Mouse (Mus musculus): ENCODE measurements around the gene Shf. TPM values are rescaled to one million over a fixed set of nuclear protein-coding genes. Genes with fewer than 3 reads are reported as not detected.

Gene Shf
- polyA plus RNA-seq, 1 experiment from 2014 or later: 17.5 TPM

DNA sequence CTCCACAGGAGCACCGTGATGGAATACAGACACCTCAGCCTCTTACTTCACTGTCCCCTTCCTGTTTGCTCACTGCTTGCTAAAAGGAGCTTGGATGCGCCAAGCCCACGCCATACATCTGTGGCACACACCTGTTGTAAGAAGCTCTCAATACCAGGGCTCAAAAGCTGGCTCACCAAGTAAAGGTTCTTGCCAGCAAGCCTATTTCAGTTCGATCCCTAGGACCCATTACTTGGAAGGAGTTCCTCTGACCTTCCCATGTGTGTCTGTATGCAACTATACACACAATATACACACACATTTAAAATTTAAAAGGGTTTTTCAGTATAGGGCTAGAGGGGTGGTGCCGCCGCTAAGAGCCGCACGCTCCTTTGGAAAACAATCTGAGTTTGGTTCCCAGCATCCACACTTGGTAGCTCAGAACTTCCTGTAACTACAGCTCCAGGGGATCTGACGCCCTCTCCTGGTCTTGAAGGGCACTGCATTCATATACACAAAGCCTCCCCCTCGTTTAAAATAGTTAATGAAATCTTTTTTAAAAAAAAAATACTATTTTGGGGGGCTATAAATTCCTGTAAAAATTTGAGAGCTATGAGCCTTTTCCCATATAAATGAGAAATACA lies 3.6 kb downstream of the Shf start:
- Histone ChIP-seq H3K36me3 (ENCODE audit: control insufficient read depth, insufficient read depth, low read length) (no peaks in the 10 kb centered on the region), H3K4me3 (ENCODE audit: low read depth, low read length) (no peak overlapping the region), H3K9ac (replicated peaks; ENCODE audit: low read depth, low read length) (no peak overlapping the region), H3K9me3 (ENCODE audit: control insufficient read depth, low read length) (no peaks in the 10 kb centered on the region), H3K4me1 (ENCODE audit: control insufficient read depth, insufficient read depth, low read length) (peaks cover 26% of the 10 kb centered on the region), H3K27ac (ENCODE audit: low read depth, low read length) (no peak overlapping the region), H3K27me3 (ENCODE audit: control insufficient read depth, insufficient read depth, low read length) (no peaks in the 10 kb centered on the region), H3K4me2 (ENCODE audit: low read depth, low read length) (no peak overlapping the region)
- ATAC-seq (ENCODE audit: low read depth): no peak
- 88% methylated on average over 10 of the region's 10 CpGs for WGBS

DNA sequence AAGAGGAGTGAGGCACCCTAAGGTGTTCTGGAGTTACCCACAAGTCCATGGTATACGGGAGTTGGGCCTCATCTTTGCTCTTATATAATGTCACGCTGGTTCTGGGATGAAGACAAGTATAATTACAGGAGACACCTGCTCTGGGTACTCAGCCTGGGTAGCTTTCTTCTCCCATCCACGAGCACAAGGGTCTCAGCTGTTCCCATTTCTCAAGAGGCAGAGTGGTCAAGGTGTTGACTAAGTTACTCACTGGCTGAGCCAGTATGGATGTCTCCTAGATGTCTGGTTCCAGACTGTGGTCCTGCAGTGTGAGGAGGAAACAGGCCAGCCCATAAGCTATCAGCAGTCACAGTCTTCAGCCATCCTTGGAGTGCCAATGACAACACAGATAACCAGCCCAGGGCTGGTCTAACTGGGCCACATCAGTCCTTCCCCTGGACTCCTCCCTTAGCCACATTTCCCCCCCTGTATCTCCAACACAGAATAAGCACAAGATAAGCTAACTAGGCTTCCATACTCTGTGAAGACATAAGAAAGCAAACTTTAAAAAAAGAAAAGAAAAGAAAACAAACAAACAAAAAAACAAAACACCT lies 4.5 kb downstream of the Shf start:
- Histone ChIP-seq H3K27me3 (ENCODE audit: control insufficient read depth, insufficient read depth, low read length) (no peaks in the 10 kb centered on the region), H3K4me2 (ENCODE audit: low read depth, low read length) (no peak overlapping the region), H3K4me1 (ENCODE audit: control insufficient read depth, insufficient read depth, low read length) (peaks cover 26% of the 10 kb centered on the region), H3K4me3 (ENCODE audit: low read depth, low read length) (no peak overlapping the region), H3K9me3 (ENCODE audit: control insufficient read depth, low read length) (no peaks in the 10 kb centered on the region), H3K36me3 (ENCODE audit: control insufficient read depth, insufficient read depth, low read length) (no peaks in the 10 kb centered on the region), H3K9ac (replicated peaks; ENCODE audit: low read depth, low read length) (no peak overlapping the region), H3K27ac (ENCODE audit: low read depth, low read length) (no peak overlapping the region)
- WGBS: 84% methylated on average over 3 of the region's 3 CpGs
- ATAC-seq (ENCODE audit: low read depth): no peak

DNA sequence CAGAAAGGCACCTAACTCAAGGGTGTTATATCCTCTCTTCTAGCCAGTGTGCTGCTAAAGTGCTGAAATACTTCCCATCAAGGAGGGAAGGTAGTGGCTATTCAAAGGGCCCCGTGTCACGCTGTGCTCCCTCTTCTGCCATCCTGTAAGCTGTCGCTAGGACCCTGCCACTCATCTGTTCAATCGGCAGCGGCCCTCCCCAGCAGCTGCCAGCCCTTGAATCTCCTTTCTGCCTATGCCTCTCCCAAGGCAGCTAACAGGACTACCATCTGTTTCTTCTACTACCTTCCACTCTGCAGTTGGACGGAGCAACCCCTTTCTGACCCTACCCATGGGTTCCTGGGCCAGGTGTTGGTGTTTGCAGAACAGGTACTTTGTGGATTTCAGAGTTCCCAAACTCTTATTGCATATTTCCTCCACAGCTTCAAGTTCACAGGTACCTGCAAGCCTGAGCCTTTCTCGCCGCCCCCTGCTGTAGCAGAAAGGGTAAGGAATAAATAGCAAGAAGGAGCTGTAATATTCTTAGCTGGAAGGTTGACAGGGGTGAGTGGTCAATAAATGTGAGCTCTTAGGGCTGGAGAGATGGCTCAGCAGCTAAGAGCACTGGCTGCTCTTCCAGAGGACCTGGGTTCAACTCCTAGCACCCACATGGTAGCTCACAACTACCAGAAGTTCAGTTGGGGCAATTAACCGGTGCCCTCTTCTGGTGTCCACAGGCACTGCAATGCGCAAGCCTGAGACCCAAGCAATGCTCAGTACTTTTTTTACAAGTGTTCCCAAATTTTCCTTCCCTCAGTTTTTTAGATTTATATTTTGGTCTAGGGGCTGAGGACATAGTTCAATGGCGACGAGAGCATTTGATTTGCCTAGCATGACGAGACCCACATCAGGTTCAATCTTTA lies 6.1 kb downstream of the Shf start:
- H3K27me3 ChIP-seq (ENCODE audit: control insufficient read depth, insufficient read depth, low read length): no peaks in the 10 kb centered on the region
- H3K9me3 ChIP-seq (ENCODE audit: control insufficient read depth, low read length): no peaks in the 10 kb centered on the region
- H3K4me2 ChIP-seq (ENCODE audit: low read depth, low read length): no peak overlapping the region
- 71% methylated on average over 13 of the region's 13 CpGs for WGBS
- peaks cover 23% of the 10 kb centered on the region for H3K4me1 ChIP-seq (ENCODE audit: control insufficient read depth, insufficient read depth, low read length)
- H3K27ac ChIP-seq (ENCODE audit: low read depth, low read length): no peak overlapping the region
- H3K4me3 ChIP-seq (ENCODE audit: low read depth, low read length): no peak overlapping the region
- H3K9ac ChIP-seq (replicated peaks; ENCODE audit: low read depth, low read length): no peak overlapping the region
- H3K36me3 ChIP-seq (ENCODE audit: control insufficient read depth, insufficient read depth, low read length): no peaks in the 10 kb centered on the region
- no peak for ATAC-seq (ENCODE audit: low read depth)

DNA sequence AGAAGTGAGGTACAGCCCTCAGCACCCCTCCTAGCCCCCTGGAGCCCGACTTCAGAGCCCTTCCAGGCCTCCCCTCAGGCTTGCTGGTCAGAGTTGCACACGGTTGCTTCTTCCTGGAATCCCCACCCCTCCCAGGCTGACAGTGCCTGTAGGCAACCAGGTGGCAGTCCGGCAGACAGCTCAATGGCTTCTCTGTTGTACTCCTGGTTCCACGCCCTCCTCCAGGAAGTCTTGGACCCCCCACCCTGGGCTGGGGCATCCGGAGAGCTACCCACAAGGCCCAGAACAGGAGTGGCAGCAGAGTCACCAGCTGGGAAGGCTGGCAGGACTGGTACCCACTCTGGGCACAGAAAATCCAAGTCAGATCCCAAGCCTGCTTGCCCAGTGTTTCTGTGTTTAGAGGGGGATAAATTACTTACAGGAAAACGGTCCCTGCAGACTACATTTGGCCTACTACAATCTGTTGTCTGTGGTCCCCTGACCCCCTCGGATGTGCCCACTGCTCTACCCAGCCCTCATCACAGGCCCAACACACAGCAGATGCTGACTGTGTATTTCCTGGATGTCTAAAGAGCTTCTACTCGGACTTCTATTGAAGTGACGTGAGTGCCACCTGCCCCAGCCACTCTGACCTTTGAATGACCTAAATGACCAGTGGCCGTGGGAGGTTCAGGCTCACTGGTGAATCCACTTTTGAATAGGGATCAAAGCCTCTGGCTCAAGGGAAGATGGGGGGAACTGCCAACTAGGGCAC lies 6.9 kb downstream of the Shf start:
- no peak overlapping the region for H3K4me3 ChIP-seq (ENCODE audit: low read depth, low read length)
- 51% methylated on average over 10 of the region's 10 CpGs for WGBS
- no peaks in the 10 kb centered on the region for H3K27me3 ChIP-seq (ENCODE audit: control insufficient read depth, insufficient read depth, low read length)
- no peak overlapping the region for H3K9ac ChIP-seq (replicated peaks; ENCODE audit: low read depth, low read length)
- no peaks in the 10 kb centered on the region for H3K9me3 ChIP-seq (ENCODE audit: control insufficient read depth, low read length)
- H3K4me1 ChIP-seq (ENCODE audit: control insufficient read depth, insufficient read depth, low read length): peaks cover 16% of the 10 kb centered on the region
- no peak overlapping the region for H3K27ac ChIP-seq (ENCODE audit: low read depth, low read length)
- no peak for ATAC-seq (ENCODE audit: low read depth)
- H3K4me2 ChIP-seq (ENCODE audit: low read depth, low read length): no peak overlapping the region
- H3K36me3 ChIP-seq (ENCODE audit: control insufficient read depth, insufficient read depth, low read length): no peaks in the 10 kb centered on the region; the same call in 1 of the 2 replicates

DNA sequence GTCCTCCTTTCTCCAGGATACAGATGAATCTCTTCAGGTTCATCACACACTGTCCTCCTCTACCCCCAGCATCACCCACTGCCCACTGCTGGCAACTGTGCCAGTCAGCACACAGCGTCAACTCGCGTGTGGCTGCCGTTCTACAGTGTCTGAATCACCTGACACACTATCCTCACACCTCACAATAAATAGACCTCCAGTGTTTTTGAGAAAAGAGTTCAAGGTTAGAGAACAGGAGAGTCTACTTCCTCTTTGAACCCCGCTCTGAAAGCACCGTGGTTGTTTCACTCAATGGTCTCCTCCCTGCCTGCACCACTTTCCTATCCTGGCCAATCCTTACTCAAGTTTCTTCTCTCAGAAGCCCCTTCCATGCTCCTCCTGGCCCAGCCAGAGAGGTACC lies 7.8 kb downstream of the Shf start:
- H3K36me3 ChIP-seq (ENCODE audit: control insufficient read depth, insufficient read depth, low read length): peaks cover 5% of the 10 kb centered on the region; the same call in 1 of the 2 replicates
- no peaks in the 10 kb centered on the region for H3K9me3 ChIP-seq (ENCODE audit: control insufficient read depth, low read length)
- 92% methylated on average over 6 of the region's 6 CpGs for WGBS
- no peak for ATAC-seq (ENCODE audit: low read depth)
- peaks cover 9% of the 10 kb centered on the region; the same call in 1 of the 2 replicates for H3K4me1 ChIP-seq (ENCODE audit: control insufficient read depth, insufficient read depth, low read length)
- H3K4me2 ChIP-seq (ENCODE audit: low read depth, low read length): no peak overlapping the region
- no peaks in the 10 kb centered on the region for H3K27me3 ChIP-seq (ENCODE audit: control insufficient read depth, insufficient read depth, low read length)
- H3K4me3 ChIP-seq (ENCODE audit: low read depth, low read length): no peak overlapping the region
- H3K27ac ChIP-seq (ENCODE audit: low read depth, low read length): no peak overlapping the region
- no peak overlapping the region for H3K9ac ChIP-seq (replicated peaks; ENCODE audit: low read depth, low read length)

DNA sequence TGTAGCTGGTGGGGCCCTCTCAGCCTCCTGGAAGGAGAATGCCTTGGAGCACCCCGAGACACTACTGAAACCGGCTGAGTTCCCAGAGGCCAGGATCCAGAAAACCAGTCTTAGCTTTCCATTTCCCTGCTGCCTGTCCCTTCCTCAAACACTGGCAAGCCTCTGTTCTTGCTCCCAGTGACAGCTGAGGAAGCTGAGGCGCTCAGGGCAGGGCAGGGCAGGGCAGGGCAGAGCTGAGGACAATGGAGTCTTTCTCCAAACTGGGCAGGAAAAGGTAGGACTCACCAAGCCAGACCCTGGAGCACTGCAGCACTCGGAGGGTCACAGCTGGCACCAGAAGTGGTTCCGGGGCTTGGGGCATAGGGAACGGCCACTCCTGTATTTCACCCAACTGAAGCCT lies 8.7 kb downstream of the Shf start:
- peaks cover 9% of the 10 kb centered on the region; the same call in 1 of the 2 replicates for H3K36me3 ChIP-seq (ENCODE audit: control insufficient read depth, insufficient read depth, low read length)
- no peak overlapping the region for H3K4me3 ChIP-seq (ENCODE audit: low read depth, low read length)
- ATAC-seq (ENCODE audit: low read depth): no peak
- 68% methylated on average over 6 of the region's 6 CpGs for WGBS
- H3K9ac ChIP-seq (replicated peaks; ENCODE audit: low read depth, low read length): no peak overlapping the region
- H3K9me3 ChIP-seq (ENCODE audit: control insufficient read depth, low read length): no peaks in the 10 kb centered on the region
- peaks cover 1% of the 10 kb centered on the region; the same call in 1 of the 2 replicates for H3K4me1 ChIP-seq (ENCODE audit: control insufficient read depth, insufficient read depth, low read length)
- no peaks in the 10 kb centered on the region for H3K27me3 ChIP-seq (ENCODE audit: control insufficient read depth, insufficient read depth, low read length)
- no peak overlapping the region for H3K4me2 ChIP-seq (ENCODE audit: low read depth, low read length)
- H3K27ac ChIP-seq (ENCODE audit: low read depth, low read length): no peak overlapping the region

DNA sequence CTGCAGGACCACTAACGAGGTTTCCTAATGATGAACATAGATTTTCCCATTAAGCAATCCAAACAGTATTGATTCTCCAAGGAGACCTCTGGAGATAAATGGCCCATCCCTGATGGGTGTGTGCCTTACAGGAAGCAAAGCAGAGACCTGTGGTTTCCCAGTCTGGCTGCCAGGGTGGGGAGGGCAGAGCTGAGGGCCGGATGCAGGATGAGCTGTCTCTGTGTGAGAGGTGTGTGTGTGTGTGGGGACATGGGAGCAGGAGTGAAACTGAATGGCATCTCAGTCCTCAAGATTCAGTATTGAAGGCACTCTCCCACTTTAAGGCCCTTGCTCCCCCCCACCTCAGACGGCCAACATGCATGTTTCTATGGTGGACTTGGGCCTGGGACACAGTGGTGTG lies 12.8 kb downstream of the Shf start:
- Histone ChIP-seq H3K36me3 (ENCODE audit: control insufficient read depth, insufficient read depth, low read length) (peaks cover 19% of the 10 kb centered on the region; the same call in 1 of the 2 replicates), H3K4me2 (ENCODE audit: low read depth, low read length) (no peak overlapping the region), H3K4me3 (ENCODE audit: low read depth, low read length) (no peak overlapping the region), H3K9me3 (ENCODE audit: control insufficient read depth, low read length) (no peaks in the 10 kb centered on the region), H3K27ac (ENCODE audit: low read depth, low read length) (no peak overlapping the region), H3K9ac (replicated peaks; ENCODE audit: low read depth, low read length) (no peak overlapping the region), H3K27me3 (ENCODE audit: control insufficient read depth, insufficient read depth, low read length) (no peaks in the 10 kb centered on the region), H3K4me1 (ENCODE audit: control insufficient read depth, insufficient read depth, low read length) (peaks cover 31% of the 10 kb centered on the region)
- ATAC-seq (ENCODE audit: low read depth): no peak
- WGBS: 68% methylated on average over 3 of the region's 3 CpGs

DNA sequence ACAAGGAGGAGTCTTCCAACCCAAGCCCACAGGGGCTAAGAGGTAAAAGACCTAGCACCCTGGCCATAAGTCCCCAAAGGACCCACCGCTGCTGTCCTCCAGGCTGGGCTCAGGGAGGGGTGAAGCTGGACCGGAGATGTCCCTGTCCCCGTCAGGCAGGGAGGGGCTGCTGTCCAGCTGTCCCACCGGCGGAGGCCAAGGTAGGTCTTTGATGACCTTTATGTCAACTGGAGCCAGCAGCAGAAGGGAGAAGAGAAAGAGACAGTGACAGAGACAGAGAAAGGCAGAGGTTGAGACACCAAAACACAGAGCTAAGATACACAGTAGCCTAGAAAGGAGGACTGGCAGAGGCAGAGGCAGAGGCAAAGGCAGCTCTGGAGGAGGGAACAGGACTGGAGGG lies 13.6 kb downstream of the Shf start:
- H3K4me2 ChIP-seq (ENCODE audit: low read depth, low read length): no peak overlapping the region
- peaks cover 19% of the 10 kb centered on the region; the same call in 1 of the 2 replicates for H3K36me3 ChIP-seq (ENCODE audit: control insufficient read depth, insufficient read depth, low read length)
- 95% methylated on average over 5 of the region's 5 CpGs for WGBS
- H3K4me1 ChIP-seq (ENCODE audit: control insufficient read depth, insufficient read depth, low read length): peaks cover 34% of the 10 kb centered on the region
- no peak overlapping the region for H3K9ac ChIP-seq (replicated peaks; ENCODE audit: low read depth, low read length)
- ATAC-seq (ENCODE audit: low read depth): no peak
- no peaks in the 10 kb centered on the region for H3K9me3 ChIP-seq (ENCODE audit: control insufficient read depth, low read length)
- H3K4me3 ChIP-seq (ENCODE audit: low read depth, low read length): no peak overlapping the region
- H3K27me3 ChIP-seq (ENCODE audit: control insufficient read depth, insufficient read depth, low read length): no peaks in the 10 kb centered on the region
- H3K27ac ChIP-seq (ENCODE audit: low read depth, low read length): no peak overlapping the region

Measured in neural tube, embryonic 14.5 days (tissue).